Mouse (Mus musculus) liver (tissue): ENCODE measurements around the gene Coro1b.
A peak's percentile ranks its signal among the peaks of the same experiment; 100 is the strongest.
"Not testable (repeated sequence)": the region's sequence is repeated elsewhere in the genome, so short reads cannot be mapped to it uniquely, and the experiment has no call there.

Experiments
- DNase-seq: peaks from one replicate; pipeline ENCODE4 v3.0.0-alpha.2; 2020; ENCODE audit warnings: mixed read lengths

Coro1b gene

GRCm38 (mm10) chr19:4121097-4121805 lies 27.2 kb upstream of the Coro1b start:
- peak; percentile 98 for DNase-seq

- DNase-seq: not testable (repeated sequence)
Measured at GRCm38 (mm10) chr19:4121896-4122295, 26.5 kb upstream of the Coro1b start.

- no peak for DNase-seq
Measured at GRCm38 (mm10) chr19:4122411-4123370, 25.7 kb upstream of the Coro1b start.

- no peak for DNase-seq
Measured at GRCm38 (mm10) chr19:4124432-4124831, 24.0 kb upstream of the Coro1b start.

- not testable (repeated sequence) for DNase-seq
Measured at GRCm38 (mm10) chr19:4125268-4125667, 23.2 kb upstream of the Coro1b start.

- DNase-seq: peak; percentile 100
Measured at GRCm38 (mm10) chr19:4125741-4126696, 22.4 kb upstream of the Coro1b start, which contains the start of gene Aip. Aip (minus strand) TSS chr19:4125858.

- DNase-seq: peak; percentile 46
Measured at GRCm38 (mm10) chr19:4126759-4127495, 21.5 kb upstream of the Coro1b start.

GRCm38 (mm10) chr19:4129462-4129861 lies 19.0 kb upstream of the Coro1b start:
- no peak for DNase-seq

- DNase-seq: no peak
Measured at GRCm38 (mm10) chr19:4130106-4130505, 18.3 kb upstream of the Coro1b start.

- DNase-seq: peak; percentile 83
Measured at GRCm38 (mm10) chr19:4131075-4131474, 17.3 kb upstream of the Coro1b start.

GRCm38 (mm10) chr19:4131768-4132167 lies 16.7 kb upstream of the Coro1b start:
- peak; percentile 63 for DNase-seq

GRCm38 (mm10) chr19:4134354-4134753 lies 14.1 kb upstream of the Coro1b start:
- no peak for DNase-seq

- DNase-seq: not testable (repeated sequence)
Measured at GRCm38 (mm10) chr19:4135229-4135962, 13.0 kb upstream of the Coro1b start.

GRCm38 (mm10) chr19:4135963-4136345 lies 12.5 kb upstream of the Coro1b start:
- not testable (repeated sequence) for DNase-seq

- DNase-seq: no peak
Measured at GRCm38 (mm10) chr19:4136463-4136862, 12.0 kb upstream of the Coro1b start.

GRCm38 (mm10) chr19:4137913-4138312 lies 10.5 kb upstream of the Coro1b start:
- no peak for DNase-seq

- DNase-seq: no peak
Measured at GRCm38 (mm10) chr19:4139446-4139845, 9.0 kb upstream of the Coro1b start, which contains the start of gene Gpr152. Gpr152 (plus strand) TSS chr19:4139787.

GRCm38 (mm10) chr19:4140147-4140546 lies 8.3 kb upstream of the Coro1b start:
- DNase-seq: no peak

GRCm38 (mm10) chr19:4142416-4143173 lies 5.8 kb upstream of the Coro1b start:
- DNase-seq: no peak

- no peak for DNase-seq
Measured at GRCm38 (mm10) chr19:4143759-4144268, 4.6 kb upstream of the Coro1b start, which contains the start of gene Cabp4. Cabp4 (minus strand) TSS chr19:4144033.
